Comparison of ENCODE assay signal across 8 mouse cellular contexts in genomic region chr15:88875625-88876081, GRCm38 (mm10). TPM values are rescaled to one million over a fixed set of nuclear protein-coding genes. Genes with fewer than 3 reads are reported as not detected.
DNase-seq lines count a peak whose midpoint lies in the region; ATAC-seq and TF ChIP-seq lines count a peak whose summit lies in the region.

No protein-coding gene starts in this region.

- TF ChIP-seq EP300 in liver, postnatal 0 days (IDR thresholded peaks at IDR 0.05; ENCODE audit: low read depth) = peak; percentile 86

- no peaks in the 10 kb centered on the region for H3K9me3 ChIP-seq in lung, embryonic 14.5 days (ENCODE audit: low read depth, low read length)
- no peaks in the 10 kb centered on the region for H3K9me3 ChIP-seq in liver, postnatal 0 days (ENCODE audit: low read length)

- no peak overlapping the region for H3K4me3 ChIP-seq in lung, embryonic 14.5 days (ENCODE audit: low read depth, low read length)
- H3K4me3 ChIP-seq in kidney, adult 2 months (ENCODE audit: insufficient read depth, low read depth, low read length) = no peak overlapping the region
- no peak overlapping the region for H3K4me3 ChIP-seq in liver, postnatal 0 days (ENCODE audit: low read depth, low read length)

- H3K4me1 ChIP-seq in lung, embryonic 14.5 days (ENCODE audit: insufficient read depth) = no peaks in the 10 kb centered on the region
- H3K4me1 ChIP-seq in kidney, adult 2 months (ENCODE audit: control insufficient read depth, insufficient read depth, low read length) = peaks cover 17% of the 10 kb centered on the region
- peaks cover 10% of the 10 kb centered on the region for H3K4me1 ChIP-seq in liver, postnatal 0 days (ENCODE audit: insufficient read depth)

- WGBS in lung, embryonic 14.5 days = 45% methylated on average over 10 of the region's 10 CpGs
- 20% methylated on average over 10 of the region's 10 CpGs for WGBS in kidney, adult 2 months
- WGBS in liver, postnatal 0 days (ENCODE audit: insufficient replicate concordance) = 32% methylated on average over 10 of the region's 10 CpGs

- no peak overlapping the region for H3K27ac ChIP-seq in lung, embryonic 14.5 days (ENCODE audit: low read depth)
- peak overlapping the region; percentile 94 for H3K27ac ChIP-seq in kidney, adult 2 months (ENCODE audit: insufficient read depth, low read depth, low read length)
- peak overlapping the region; percentile 85 for H3K27ac ChIP-seq in liver, postnatal 0 days (ENCODE audit: low read depth)

- no peak overlapping the region for H3K4me2 ChIP-seq in lung, embryonic 14.5 days
- H3K4me2 ChIP-seq in liver, postnatal 0 days (ENCODE audit: low read depth, low read length) = no peak overlapping the region

- no peaks in the 10 kb centered on the region for H3K36me3 ChIP-seq in lung, embryonic 14.5 days (ENCODE audit: insufficient read depth)
- H3K36me3 ChIP-seq in kidney, adult 2 months (ENCODE audit: control insufficient read depth, insufficient read depth, low read length) = no peaks in the 10 kb centered on the region
- no peaks in the 10 kb centered on the region for H3K36me3 ChIP-seq in liver, postnatal 0 days (replicated peaks; ENCODE audit: insufficient read depth, low read length)

- DNase-seq in lung, embryonic 14.5 days = no peak
- DNase-seq in lung, postnatal 25 days (ENCODE audit: low spot score) = no peak
- peak; percentile 69 for DNase-seq in heart, adult 8-10 months (ENCODE audit: low spot score)
- DNase-seq in kidney, adult 2 months = peak; percentile 97
- peak; percentile 71 for DNase-seq in liver, postnatal 0 days
- no peak for DNase-seq in B cell, adult 2 months
- no peak for DNase-seq in thymus, postnatal 14 days

- no peaks in the 10 kb centered on the region for H3K27me3 ChIP-seq in lung, embryonic 14.5 days (ENCODE audit: insufficient read depth, low read length)
- no peaks in the 10 kb centered on the region for H3K27me3 ChIP-seq in kidney, adult 2 months (replicated peaks; ENCODE audit: control insufficient read depth, insufficient read depth, low read length)
- no peaks in the 10 kb centered on the region for H3K27me3 ChIP-seq in liver, postnatal 0 days (ENCODE audit: insufficient read depth, low read length)

- TF ChIP-seq CTCF in lung, embryonic 14.5 days (IDR thresholded peaks at IDR 0.05; ENCODE audit: low read depth) = no peak
- TF ChIP-seq CTCF in kidney, adult 2 months (conservative IDR thresholded peaks at IDR 0.05; ENCODE audit: insufficient read depth, insufficient read length, low read depth, low read length) = no peak
- no peak for TF ChIP-seq CTCF in liver, postnatal 0 days (IDR thresholded peaks at IDR 0.05; ENCODE audit: low read depth)

- H3K9ac ChIP-seq in lung, embryonic 14.5 days = no peak overlapping the region
- no peak overlapping the region; the same call in 1 of the 2 replicates for H3K9ac ChIP-seq in liver, postnatal 0 days (replicated peaks)

- ATAC-seq in lung, embryonic 14.5 days (ENCODE audit: insufficient read depth) = peak; percentile 45; the same call in 1 of the 2 replicates
- peak; percentile 87 for ATAC-seq in liver, postnatal 0 days
- ATAC-seq in monocyte, adult 5-6 weeks (replicated peaks; ENCODE audit: insufficient number of reproducible peaks, low FRiP score, low TSS enrichment, poor library complexity, severe bottlenecking) = no peak

- TF ChIP-seq POLR2A in kidney, adult 2 months (IDR thresholded peaks at IDR 0.05; ENCODE audit: low read depth, low read length) = no peak

RNA-seq across cellular contexts. Expression of gene Pim3, which starts 13.7 kb away (rescaled TPM):
- 48.6 TPM in 2 replicates for polyA plus RNA-seq in lung, embryonic 14.5 days (2014; fragmentation: Nextera tagmentation; extraction: Ambion mirVana)
- total RNA-seq in heart, adult 8-10 months (2022) = 100 to 1,000 TPM in 1 of 4 experiments, 10 to 100 TPM in 3; 70.8 to 183 (median 86.1) TPM
- 78.5 and 85.8 TPM in 2 replicates for polyA plus RNA-seq in kidney, adult 2 months (2012; rRNA removed)
- 18.4 and 34.2 TPM in 2 replicates for polyA plus RNA-seq in liver, postnatal 0 days (2015; fragmentation: Nextera tagmentation; extraction: Ambion mirVana)
- total RNA-seq in monocyte, adult 5-6 weeks (2017) = 31.1 to 42.4 TPM (median 34.9 TPM) in 3 replicates

RNA-seq across cellular contexts. Expression of gene Creld2, which starts 56.2 kb away (rescaled TPM):
- polyA plus RNA-seq in lung, embryonic 14.5 days (2014; fragmentation: Nextera tagmentation; extraction: Ambion mirVana) = 93.8 and 97.9 TPM in 2 replicates
- total RNA-seq in heart, adult 8-10 months (2022) = 10 to 100 TPM; 17.2 to 28.0 (median 21.1) TPM
- polyA plus RNA-seq in kidney, adult 2 months (2012; rRNA removed) = 27.3 and 30.4 TPM in 2 replicates
- 32.9 and 33.1 TPM in 2 replicates for polyA plus RNA-seq in liver, postnatal 0 days (2015; fragmentation: Nextera tagmentation; extraction: Ambion mirVana)
- total RNA-seq in monocyte, adult 5-6 weeks (2017) = 59.8 to 71.4 TPM (median 62.8 TPM) in 3 replicates

RNA-seq across cellular contexts. Expression of gene Alg12, which starts 56.5 kb away (rescaled TPM):
- polyA plus RNA-seq in lung, embryonic 14.5 days (2014; fragmentation: Nextera tagmentation; extraction: Ambion mirVana) = 13.3 and 15.0 TPM in 2 replicates
- total RNA-seq in heart, adult 8-10 months (2022) = 10 to 100 TPM in 2 of 4 experiments, 1 to 10 TPM in 2; 7.4 to 10.3 (median 9.9) TPM
- 18.1 and 21.3 TPM in 2 replicates for polyA plus RNA-seq in kidney, adult 2 months (2012; rRNA removed)
- polyA plus RNA-seq in liver, postnatal 0 days (2015; fragmentation: Nextera tagmentation; extraction: Ambion mirVana) = 3.6 and 3.7 TPM in 2 replicates
- total RNA-seq in monocyte, adult 5-6 weeks (2017) = 5.8 to 15.6 TPM (median 9.6 TPM) in 3 replicates

Comparison
In these comparisons a context has a peak if more than half of its experiments do, and no peak if none do; other contexts are left out.
1. DNase-seq: peak in heart, adult 8-10 months (single experiment), kidney, adult 2 months (single experiment) and liver, postnatal 0 days (single experiment); none in lung, embryonic 14.5 days (single experiment), lung, postnatal 25 days (single experiment), B cell, adult 2 months (0 of 2) and thymus, postnatal 14 days (single experiment).